Mouse (Mus musculus) ES-Bruce4 (cell line): Measurements from ENCODE around the gene Tmem178.

Experiments
- CTCF ChIP-seq: IDR thresholded peaks from one replicate; pipeline ENCODE4 v1.8.1; 2011; ENCODE audit warnings: low read depth, low read length
- POLR2A ChIP-seq: IDR thresholded peaks from one replicate; pipeline ENCODE4 v1.8.1; 2011; ENCODE audit warnings: low read length; ENCODE audit not compliant: insufficient read depth

GRCm38 (mm10) chr17:81015814-81016447 lies 71.5 kb downstream of the Tmem178 start:
- TF ChIP-seq CTCF (no peak), POLR2A (no peak)
